21 mouse cellular contexts compared by ENCODE assay signal in genomic region chr3:104654921-104655320, GRCm38 (mm10). TPM values are rescaled to one million over a fixed set of nuclear protein-coding genes. Genes with fewer than 3 reads are reported as not detected.
DNase-seq lines count a peak whose midpoint lies in the region; TF ChIP-seq lines count a peak whose summit lies in the region.
"Had no signal": no experiment of that assay in that cellular context is flagged by ENCODE, and none has a peak within 500 bp of the region (broad histone marks: within the 10 kb centered on the region; RNA-seq: fewer than 3 reads in every experiment).

No protein-coding gene starts in this region.

- DNase-seq in adrenal gland, adult (ENCODE audit: inconsistent age in 2 of 2, low spot score in 1 of 2) = peak; percentile 56 to 84
- no peak for DNase-seq in adrenal gland, postnatal 25 days
- peak; percentile 53 for DNase-seq in kidney, adult 2 months
- no peak for DNase-seq in kidney, adult 11 months
- no peak for DNase-seq in testis, postnatal 10 days (ENCODE audit: low spot score)
- no peak for DNase-seq in thymus, postnatal 14 days
- DNase-seq: cerebellum, adult 18-20 months; cerebellum, postnatal 14 days; gastrocnemius, postnatal 25 days; layer of hippocampus, adult 9-11 months; lung, embryonic 14.5 days; lung, postnatal 36 days; midbrain, embryonic 14.5 days; thymus, postnatal 36 days had no signal

- no peak for TF ChIP-seq POLR2A in kidney, adult 2 months (IDR thresholded peaks at IDR 0.05; ENCODE audit: low read depth, low read length)
- no peak for TF ChIP-seq POLR2A in testis, adult 2 months (IDR thresholded peaks at IDR 0.05; ENCODE audit: control insufficient read depth, low read depth, low read length)

- no peak overlapping the region for H3K27ac ChIP-seq in kidney, adult 2 months (ENCODE audit: insufficient read depth, low read depth, low read length)
- peak overlapping the region; percentile 78; the same call in 1 of the 2 replicates for H3K27ac ChIP-seq in testis, adult 2 months (ENCODE audit: control insufficient read depth, insufficient read depth, low read depth, low read length)
- H3K27ac ChIP-seq: heart, embryonic 15.5 days; hindbrain, embryonic 15.5 days; limb, embryonic 13.5 days; liver, embryonic 14.5 days; neural tube, embryonic 12.5 days had no signal

- H3K27me3 ChIP-seq in kidney, adult 2 months (replicated peaks; ENCODE audit: control insufficient read depth, insufficient read depth, low read length) = no peaks in the 10 kb centered on the region
- H3K27me3 ChIP-seq in testis, adult 2 months (ENCODE audit: control insufficient read depth, insufficient read depth, low read length) = no peaks in the 10 kb centered on the region
- H3K27me3 ChIP-seq: heart, embryonic 15.5 days; hindbrain, embryonic 15.5 days; limb, embryonic 13.5 days; megakaryocyte, embryonic 14.5 days; neural tube, embryonic 12.5 days had no signal

- no peak overlapping the region for H3K4me3 ChIP-seq in kidney, adult 2 months (ENCODE audit: insufficient read depth, low read depth, low read length)
- no peak overlapping the region for H3K4me3 ChIP-seq in testis, adult 2 months (ENCODE audit: control insufficient read depth, low read depth, low read length)
- H3K4me3 ChIP-seq: heart, embryonic 15.5 days; hindbrain, embryonic 15.5 days; limb, embryonic 13.5 days; megakaryocyte, embryonic 14.5 days; neural tube, embryonic 12.5 days had no signal

- peaks cover 7% of the 10 kb centered on the region; the same call in 1 of the 2 replicates for H3K4me1 ChIP-seq in kidney, adult 2 months (ENCODE audit: control insufficient read depth, insufficient read depth, low read length)
- H3K4me1 ChIP-seq in testis, adult 2 months (ENCODE audit: control insufficient read depth, insufficient read depth, low read length) = peaks cover 3% of the 10 kb centered on the region; the same call in 1 of the 2 replicates
- H3K4me1 ChIP-seq: hindbrain, embryonic 15.5 days; neural tube, embryonic 12.5 days had no signal

- WGBS in kidney, adult 2 months = 53% methylated on average over 4 of the region's 4 CpGs

- no peaks in the 10 kb centered on the region; the same call in 1 of the 2 replicates for H3K36me3 ChIP-seq in kidney, adult 2 months (ENCODE audit: control insufficient read depth, insufficient read depth, low read length)
- peaks cover 3% of the 10 kb centered on the region for H3K36me3 ChIP-seq in testis, adult 2 months (ENCODE audit: control insufficient read depth, insufficient read depth, low read length)

- no peak for TF ChIP-seq CTCF in kidney, adult 2 months (conservative IDR thresholded peaks at IDR 0.05; ENCODE audit: insufficient read depth, insufficient read length, low read depth, low read length)
- no peak for TF ChIP-seq CTCF in testis, adult 2 months (IDR thresholded peaks at IDR 0.05; ENCODE audit: control insufficient read depth, insufficient read depth, insufficient replicate concordance, low read depth, low read length)

RNA-seq across cellular contexts. Expression of gene Slc16a1, which starts 16.5 kb away (rescaled TPM):
- 26.1 and 31.4 TPM in 2 replicates for total RNA-seq in adrenal gland, postnatal 25 days (2021)
- 18.3 and 23.1 TPM in 2 replicates for polyA plus RNA-seq in kidney, adult 2 months (2012; rRNA removed)
- 9.9 and 11.6 TPM in 2 replicates for polyA plus RNA-seq in testis, adult 2 months (2012; rRNA removed)

Comparison
In these comparisons a context has a peak if more than half of its experiments do, and no peak if none do; other contexts are left out.
1. DNase-seq: peak in adrenal gland, adult (2 of 2) and kidney, adult 2 months (single experiment); none in adrenal gland, postnatal 25 days (single experiment), kidney, adult 11 months (single experiment), testis, postnatal 10 days (single experiment) and thymus, postnatal 14 days (single experiment).